Mouse (Mus musculus) C2C12 (cell line): Measurements from ENCODE around the gene Rnf145. TPM values are rescaled to one million over a fixed set of nuclear protein-coding genes. Genes with fewer than 3 reads are reported as not detected.

Experiments used
- H3K27me3 ChIP-seq: one replicate; pipeline ENCODE4 v1.6.1; 2011; ENCODE audit not compliant: control insufficient read depth, insufficient read depth, insufficient read length
- H3K36me3 ChIP-seq: one replicate; pipeline ENCODE4 v1.6.1; 2011; ENCODE audit not compliant: control insufficient read depth, insufficient read depth
- H3K4me3 ChIP-seq: one replicate; pipeline ENCODE4 v1.5.1; 2011; ENCODE audit warnings: mild to moderate bottlenecking, control low read depth; ENCODE audit not compliant: poor library complexity, insufficient read depth, severe bottlenecking
- H3K79me2 ChIP-seq: one replicate; pipeline ENCODE4 v1.6.1; 2011; ENCODE audit not compliant: control insufficient read depth, insufficient read depth
- H3K79me3 ChIP-seq: one replicate; pipeline ENCODE4 v1.6.1; 2011; ENCODE audit warnings: low read depth, control low read depth
- H3ac ChIP-seq: one replicate; pipeline ENCODE3; 2011; ENCODE audit warnings: low read depth; ENCODE audit not compliant: control insufficient read depth, insufficient read length
- CEBPB ChIP-seq: IDR thresholded peaks from one replicate; pipeline ENCODE4 v1.6.1; 2011; ENCODE audit warnings: low read depth, mild to moderate bottlenecking, control low read depth, moderate library complexity
- CTCF ChIP-seq: IDR thresholded peaks from one replicate; pipeline ENCODE4 v1.5.1; 2011; ENCODE audit not compliant: control insufficient read depth, insufficient read depth, insufficient read length
- FOSL1 ChIP-seq: IDR thresholded peaks from one replicate; pipeline ENCODE4 v1.8.0; 2011; ENCODE audit warnings: mild to moderate bottlenecking, low read length; ENCODE audit not compliant: poor library complexity, insufficient read depth, severe bottlenecking
- MAX ChIP-seq: IDR thresholded peaks from one replicate; pipeline ENCODE4 v1.6.1; 2011; ENCODE audit warnings: mild to moderate bottlenecking, control low read depth
- MYOD1 ChIP-seq: IDR thresholded peaks from one replicate; pipeline ENCODE4 v1.6.1; 2011; ENCODE audit warnings: low read depth; ENCODE audit not compliant: control insufficient read depth, insufficient read length
- MYOG ChIP-seq: IDR thresholded peaks from one replicate; pipeline ENCODE4 v1.6.1; 2011; ENCODE audit not compliant: control insufficient read depth, insufficient read length; ENCODE audit errors: extremely low read depth
- USF1 ChIP-seq: IDR thresholded peaks from one replicate; pipeline ENCODE4 v1.6.1; 2011; ENCODE audit warnings: low read depth, mild to moderate bottlenecking, control low read depth, moderate library complexity
- polyA plus RNA-seq: library from polyadenylated mRNA; unstranded; fragments of >200 nt; fragmentation: generic; extraction: Trizol; gene quantifications from one replicate; pipeline ENCODE4 v1.2.1, GENCODE M21; 2012; ENCODE audit warnings: missing spikeins

The Rnf145 gene
- polyA plus RNA-seq, 1 experiment = 68.9 TPM

GRCm38 (mm10) chr11:44528560-44529199, 9.9 kb downstream of the Rnf145 start:
- no peaks in the 10 kb centered on the region for H3K27me3 ChIP-seq
- H3ac ChIP-seq = no peak overlapping the region
- H3K79me2 ChIP-seq = peaks cover 55% of the 10 kb centered on the region
- TF ChIP-seq MYOG = no peak
- no peak for TF ChIP-seq MAX
- TF ChIP-seq CEBPB = no peak
- TF ChIP-seq MYOD1 = no peak
- no peak for TF ChIP-seq CTCF
- TF ChIP-seq FOSL1 = no peak
- no peak for TF ChIP-seq USF1
- peaks cover 19% of the 10 kb centered on the region for H3K79me3 ChIP-seq
- H3K4me3 ChIP-seq = no peak overlapping the region
- peaks cover 81% of the 10 kb centered on the region for H3K36me3 ChIP-seq

GRCm38 (mm10) chr11:44529200-44529599, 10.4 kb downstream of the Rnf145 start:
- H3K79me2 ChIP-seq = peaks cover 50% of the 10 kb centered on the region
- TF ChIP-seq CEBPB = no peak
- TF ChIP-seq FOSL1 = no peak
- TF ChIP-seq USF1 = no peak
- TF ChIP-seq MYOD1 = no peak
- no peak for TF ChIP-seq MAX
- no peak for TF ChIP-seq MYOG
- TF ChIP-seq CTCF = no peak
- H3K4me3 ChIP-seq = no peak overlapping the region
- no peaks in the 10 kb centered on the region for H3K27me3 ChIP-seq
- H3K79me3 ChIP-seq = peaks cover 16% of the 10 kb centered on the region
- peaks cover 85% of the 10 kb centered on the region for H3K36me3 ChIP-seq
- no peak overlapping the region for H3ac ChIP-seq

- Histone ChIP-seq H3K27me3 (no peaks in the 10 kb centered on the region), H3ac (no peak overlapping the region), H3K4me3 (no peak overlapping the region), H3K36me3 (peaks cover 85% of the 10 kb centered on the region), H3K79me2 (peaks cover 47% of the 10 kb centered on the region), H3K79me3 (peaks cover 17% of the 10 kb centered on the region)
- TF ChIP-seq FOSL1 (no peak), CEBPB (no peak), CTCF (no peak), MAX (no peak), MYOG (no peak), USF1 (no peak), MYOD1 (no peak)
Observed at GRCm38 (mm10) chr11:44529716-44530115, 11.0 kb downstream of the Rnf145 start.

GRCm38 (mm10) chr11:44530382-44530781, 11.6 kb downstream of the Rnf145 start:
- TF ChIP-seq MYOG = no peak
- no peak for TF ChIP-seq MAX
- TF ChIP-seq USF1 = no peak
- no peak for TF ChIP-seq CTCF
- TF ChIP-seq MYOD1 = no peak
- no peak for TF ChIP-seq CEBPB
- Histone ChIP-seq H3ac (no peak overlapping the region), H3K36me3 (peaks cover 82% of the 10 kb centered on the region), H3K79me2 (peaks cover 47% of the 10 kb centered on the region), H3K79me3 (peaks cover 18% of the 10 kb centered on the region), H3K27me3 (no peaks in the 10 kb centered on the region), H3K4me3 (no peak overlapping the region)

- no peak overlapping the region for H3ac ChIP-seq
- no peak for TF ChIP-seq FOSL1
- no peak for TF ChIP-seq MYOD1
- no peaks in the 10 kb centered on the region for H3K27me3 ChIP-seq
- H3K79me2 ChIP-seq = peaks cover 47% of the 10 kb centered on the region
- no peak overlapping the region for H3K4me3 ChIP-seq
- H3K36me3 ChIP-seq = peaks cover 81% of the 10 kb centered on the region
- peaks cover 19% of the 10 kb centered on the region for H3K79me3 ChIP-seq
Observed at GRCm38 (mm10) chr11:44530867-44531266, 12.1 kb downstream of the Rnf145 start.

- Histone ChIP-seq H3K27me3 (no peaks in the 10 kb centered on the region), H3K36me3 (peaks cover 73% of the 10 kb centered on the region), H3K4me3 (no peak overlapping the region), H3K79me3 (peaks cover 19% of the 10 kb centered on the region), H3ac (no peak overlapping the region), H3K79me2 (peaks cover 53% of the 10 kb centered on the region)
- TF ChIP-seq MYOG (no peak), CTCF (no peak)
Observed at GRCm38 (mm10) chr11:44531617-44532016, 12.9 kb downstream of the Rnf145 start.
